ENCODE assay signal across 16 mouse cellular contexts in the genomic region with DNA sequence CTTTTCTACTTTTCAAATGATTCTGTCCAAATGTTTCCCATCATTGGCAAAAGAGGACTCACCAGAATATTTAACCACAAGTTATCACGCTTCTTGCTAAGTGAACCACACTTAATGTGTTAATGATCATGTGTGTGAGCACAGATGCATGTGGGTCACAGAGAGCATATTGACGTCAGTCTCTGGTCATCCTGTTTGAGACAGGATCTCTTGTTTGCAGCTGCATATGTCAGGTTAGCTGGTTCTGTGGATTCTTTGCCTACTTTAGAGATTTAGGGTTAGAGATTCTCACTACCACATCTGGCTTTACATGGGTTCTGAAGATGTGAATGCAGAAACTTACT. TPM values are rescaled to one million over a fixed set of nuclear protein-coding genes. Genes with fewer than 3 reads are reported as not detected.
DNase-seq lines count a peak whose midpoint lies in the region; ATAC-seq and TF ChIP-seq lines count a peak whose summit lies in the region.
"Had no signal": no experiment of that assay in that cellular context is flagged by ENCODE, and none has a peak within 500 bp of the region (broad histone marks: within the 10 kb centered on the region; RNA-seq: fewer than 3 reads in every experiment).

No protein-coding gene starts in this region.

- no peak for DNase-seq in liver
- no peak for DNase-seq in neural tube, embryonic 10.5 days (ENCODE audit: extremely low spot score, low spot score)
- no peak for DNase-seq in forebrain, embryonic 14.5 days (ENCODE audit: low spot score)
- no peak for DNase-seq in liver, embryonic 14.5 days (ENCODE audit: low read depth in 3 of 3, low spot score in 3 of 3)
- no peak for DNase-seq in right cerebral cortex, postnatal 36 days (ENCODE audit: low spot score in 2 of 2)
- DNase-seq in cerebellum, postnatal 4 days (ENCODE audit: low spot score in 2 of 2): no peak
- DNase-seq: adrenal gland, adult 8-10 months; cerebellum, adult 11-12 months; heart, adult 18-20 months; right cerebral cortex, postnatal 25 days; thymus, postnatal 14 days had no signal

- H3K4me1 ChIP-seq in liver, embryonic 12.5 days: peaks cover 48% of the 10 kb centered on the region
- H3K4me1 ChIP-seq in neural tube, embryonic 14.5 days (ENCODE audit: control insufficient read depth, insufficient read depth, low read length): 0 out of 2 replicates have a peak, but pooled peaks cover 7% of the 10 kb centered on the region
- peaks cover 9% of the 10 kb centered on the region; the same call in 1 of the 2 replicates for H3K4me1 ChIP-seq in forebrain, embryonic 14.5 days (ENCODE audit: control insufficient read depth, insufficient read depth, low read length)
- H3K4me1 ChIP-seq in liver, embryonic 14.5 days (replicated peaks; ENCODE audit: control insufficient read depth in 2 of 2, insufficient read depth in 2 of 2, low read length in 1 of 2): peaks cover 24 to 29% of the 10 kb centered on the region in 2 experiments

- no peak for TF ChIP-seq EP300 in liver, embryonic 14.5 days (IDR thresholded peaks at IDR 0.05; ENCODE audit: low read depth)

- TF ChIP-seq CTCF in liver, embryonic 14.5 days (IDR thresholded peaks at IDR 0.05; ENCODE audit: low read depth): no peak

- 47% methylated on average over 2 of the region's 2 CpGs for WGBS in liver, embryonic 12.5 days (ENCODE audit: insufficient replicate concordance)
- 39% methylated on average over 2 of the region's 2 CpGs for WGBS in neural tube, embryonic 14.5 days
- WGBS in forebrain, embryonic 14.5 days: 41% methylated on average over 2 of the region's 2 CpGs
- 46% methylated on average over 2 of the region's 2 CpGs for WGBS in liver, embryonic 14.5 days (ENCODE audit: insufficient replicate concordance)

- no peaks in the 10 kb centered on the region for H3K36me3 ChIP-seq in liver, embryonic 12.5 days
- H3K36me3 ChIP-seq in neural tube, embryonic 14.5 days (ENCODE audit: control insufficient read depth, insufficient read depth, low read length): no peaks in the 10 kb centered on the region
- H3K36me3 ChIP-seq in forebrain, embryonic 14.5 days (ENCODE audit: control insufficient read depth, insufficient read depth, low read length): no peaks in the 10 kb centered on the region
- H3K36me3 ChIP-seq in liver, embryonic 14.5 days (replicated peaks; ENCODE audit: control insufficient read depth, insufficient read depth, low read depth): no peaks in the 10 kb centered on the region
- H3K36me3 ChIP-seq: kidney, embryonic 15.5 days; limb, embryonic 10.5 days had no signal

- H3K9ac ChIP-seq in liver, embryonic 12.5 days: 0 out of 2 replicates have a peak overlapping the region, but pooled peaks have one; percentile 7
- H3K9ac ChIP-seq in neural tube, embryonic 14.5 days (replicated peaks; ENCODE audit: low read depth, low read length): no peak overlapping the region
- no peak overlapping the region for H3K9ac ChIP-seq in forebrain, embryonic 14.5 days (ENCODE audit: low read length)
- 0 out of 2 replicates have a peak overlapping the region, but pooled peaks have one; percentile 27 for H3K9ac ChIP-seq in liver, embryonic 14.5 days (replicated peaks)
- H3K9ac ChIP-seq: kidney, embryonic 15.5 days had no signal

- H3K27me3 ChIP-seq in liver, embryonic 12.5 days (replicated peaks): no peaks in the 10 kb centered on the region
- no peaks in the 10 kb centered on the region for H3K27me3 ChIP-seq in neural tube, embryonic 14.5 days (ENCODE audit: control insufficient read depth, insufficient read depth, low read length)
- H3K27me3 ChIP-seq in forebrain, embryonic 14.5 days (replicated peaks; ENCODE audit: control insufficient read depth, insufficient read depth, low read length): no peaks in the 10 kb centered on the region
- no peaks in the 10 kb centered on the region for H3K27me3 ChIP-seq in liver, embryonic 14.5 days (ENCODE audit: control insufficient read depth, insufficient read depth, low read length)
- H3K27me3 ChIP-seq: kidney, embryonic 15.5 days had no signal

- peak overlapping the region; percentile 78 for H3K27ac ChIP-seq in liver, embryonic 12.5 days
- no peak overlapping the region for H3K27ac ChIP-seq in neural tube, embryonic 14.5 days (ENCODE audit: low read depth, low read length)
- no peak overlapping the region for H3K27ac ChIP-seq in forebrain, embryonic 14.5 days (ENCODE audit: low read depth, low read length)
- peak overlapping the region; percentile 55 for H3K27ac ChIP-seq in liver, embryonic 14.5 days
- H3K27ac ChIP-seq: kidney, embryonic 15.5 days; limb, embryonic 10.5 days had no signal

- no peak overlapping the region for H3K4me2 ChIP-seq in liver, embryonic 12.5 days
- no peak overlapping the region for H3K4me2 ChIP-seq in neural tube, embryonic 14.5 days (ENCODE audit: low read depth, low read length)
- H3K4me2 ChIP-seq in forebrain, embryonic 14.5 days (ENCODE audit: low read length): no peak overlapping the region
- H3K4me2 ChIP-seq in liver, embryonic 14.5 days (ENCODE audit: low read depth): no peak overlapping the region
- H3K4me2 ChIP-seq: kidney, embryonic 15.5 days had no signal

- H3K4me3 ChIP-seq in liver, embryonic 12.5 days: no peak overlapping the region
- H3K4me3 ChIP-seq in neural tube, embryonic 14.5 days (ENCODE audit: low read depth, low read length): no peak overlapping the region
- H3K4me3 ChIP-seq in forebrain, embryonic 14.5 days (ENCODE audit: low read depth, low read length): no peak overlapping the region
- no peak overlapping the region for H3K4me3 ChIP-seq in liver, embryonic 14.5 days (ENCODE audit: insufficient read depth in 1 of 2, low read depth in 2 of 2, low read length in 2 of 2)
- H3K4me3 ChIP-seq: kidney, embryonic 15.5 days; limb, embryonic 10.5 days; myocyte had no signal

- no peak for ATAC-seq in liver, embryonic 12.5 days
- peak; percentile 29; the same call in 1 of the 2 replicates for ATAC-seq in neural tube, embryonic 14.5 days (ENCODE audit: low read depth)
- ATAC-seq in forebrain, embryonic 14.5 days: peak; percentile 51; the same call in 1 of the 2 replicates
- peak; percentile 12; the same call in 1 of the 2 replicates for ATAC-seq in liver, embryonic 14.5 days (ENCODE audit: insufficient read depth)

- no peaks in the 10 kb centered on the region for H3K9me3 ChIP-seq in liver, embryonic 12.5 days (replicated peaks)
- H3K9me3 ChIP-seq in neural tube, embryonic 14.5 days (ENCODE audit: control insufficient read depth, low read length): no peaks in the 10 kb centered on the region
- no peaks in the 10 kb centered on the region for H3K9me3 ChIP-seq in forebrain, embryonic 14.5 days (replicated peaks; ENCODE audit: control insufficient read depth, low read length)
- H3K9me3 ChIP-seq in liver, embryonic 14.5 days (ENCODE audit: control insufficient read depth, low read length): no peaks in the 10 kb centered on the region
- H3K9me3 ChIP-seq: kidney, embryonic 15.5 days; limb, embryonic 10.5 days had no signal

RNA-seq across cellular contexts. Expression of a gene that starts 12.4 kb away (rescaled TPM):
- 88.3 and 96.9 TPM in 2 replicates for polyA plus RNA-seq in liver, embryonic 12.5 days (2016; fragmentation: Nextera tagmentation; extraction: Ambion mirVana)
- 12.9 and 14.6 TPM in 2 replicates for polyA plus RNA-seq in neural tube, embryonic 14.5 days (2014; fragmentation: Nextera tagmentation; extraction: Ambion mirVana)
- 7.1 and 9.4 TPM in 2 replicates for polyA plus RNA-seq in forebrain, embryonic 14.5 days (2014; fragmentation: Nextera tagmentation; extraction: Ambion mirVana)
- 70.1 and 90.4 TPM in 2 replicates for polyA plus RNA-seq in liver, embryonic 14.5 days (2012; rRNA removed)
- 49.8 and 56.8 TPM in 2 replicates for polyA plus RNA-seq in liver, embryonic 14.5 days (2014; fragmentation: Nextera tagmentation; extraction: Ambion mirVana)

Comparison
In these comparisons a context has a peak if more than half of its experiments do, and no peak if none do; other contexts are left out.
1. H3K27ac ChIP-seq: peak in liver, embryonic 12.5 days (single experiment) and liver, embryonic 14.5 days (single experiment); none in neural tube, embryonic 14.5 days (single experiment) and forebrain, embryonic 14.5 days (single experiment).
2. H3K9ac ChIP-seq: peak in liver, embryonic 12.5 days (single experiment) and liver, embryonic 14.5 days (single experiment); none in neural tube, embryonic 14.5 days (single experiment) and forebrain, embryonic 14.5 days (single experiment).